Mouse (Mus musculus): ENCODE results near the gene Olfr92.
A peak's percentile ranks its signal among the peaks of the same experiment; 100 is the strongest.

Gene Olfr92

DNA sequence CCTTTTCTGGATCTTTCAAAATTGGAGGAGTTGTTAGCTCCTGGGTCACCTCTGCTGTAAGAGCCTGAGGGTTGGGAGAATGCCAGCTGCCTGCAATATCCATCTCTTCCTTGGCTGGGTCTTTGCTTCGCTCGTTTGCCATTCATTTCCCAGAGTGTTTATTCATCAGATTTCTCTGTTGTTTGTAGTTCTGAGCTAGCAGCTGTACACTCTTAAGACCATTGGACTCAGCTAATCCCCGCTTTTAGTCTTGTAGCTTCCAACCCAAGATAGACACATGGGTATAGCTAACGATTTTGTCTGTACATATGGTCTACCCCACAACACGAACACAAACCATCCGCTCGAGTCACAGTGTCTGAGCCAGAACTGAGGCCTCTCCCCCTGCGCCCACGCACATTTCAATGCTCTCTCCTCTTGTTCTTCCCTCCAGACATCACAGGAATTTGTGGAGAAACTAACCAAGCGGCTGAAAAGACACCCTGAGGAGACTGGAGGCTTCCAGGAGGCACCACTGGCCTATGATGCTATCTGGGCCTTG is 57.7 kb downstream of the Olfr92 start:
- DNase-seq: peak; percentile 46

GRCm38 (mm10) chr17:37061435-37061834 is 58.5 kb downstream of the Olfr92 start:
- no peak for DNase-seq

All from right cerebral cortex, postnatal 14 days (tissue).